Mouse (Mus musculus) C2C12 (cell line): ENCODE results near the gene Slc45a1.

ENCODE experiments used
- CEBPB ChIP-seq: IDR thresholded peaks from one replicate; pipeline ENCODE4 v1.6.1; 2011; ENCODE audit warnings: low read depth, mild to moderate bottlenecking, control low read depth, moderate library complexity
- CTCF ChIP-seq: IDR thresholded peaks from one replicate; pipeline ENCODE4 v1.5.1; 2011; ENCODE audit not compliant: control insufficient read depth, insufficient read depth, insufficient read length
- MAX ChIP-seq: IDR thresholded peaks from one replicate; pipeline ENCODE4 v1.6.1; 2011; ENCODE audit warnings: mild to moderate bottlenecking, control low read depth
- MYOD1 ChIP-seq: IDR thresholded peaks from one replicate; pipeline ENCODE4 v1.6.1; 2011; ENCODE audit warnings: low read depth; ENCODE audit not compliant: control insufficient read depth, insufficient read length
- MYOG ChIP-seq: IDR thresholded peaks from one replicate; pipeline ENCODE4 v1.6.1; 2011; ENCODE audit not compliant: control insufficient read depth, insufficient read length; ENCODE audit errors: extremely low read depth
- USF1 ChIP-seq: IDR thresholded peaks from one replicate; pipeline ENCODE4 v1.6.1; 2011; ENCODE audit warnings: low read depth, mild to moderate bottlenecking, control low read depth, moderate library complexity

GRCm38 (mm10) chr4:150586275-150586674 lies 65.7 kb downstream of the Slc45a1 start:
- TF ChIP-seq MYOG: no peak
- no peak for TF ChIP-seq CEBPB
- no peak for TF ChIP-seq USF1
- no peak for TF ChIP-seq CTCF
- TF ChIP-seq MAX: no peak
- TF ChIP-seq MYOD1: no peak
